Mouse (Mus musculus) intestine, postnatal 0 days (tissue): ENCODE data around the gene Fam57b. TPM values are rescaled to one million over a fixed set of nuclear protein-coding genes. Genes with fewer than 3 reads are reported as not detected.

Experiments used
- ATAC-seq: fragments of 200-750 bp; cut with Nextera tagmentation; 2 replicates; pipeline ENCODE4 v1.8.0; 2017; ENCODE audit warnings: mild to moderate bottlenecking, moderate TSS enrichment, moderate library complexity
- H3K27ac ChIP-seq: fragments of 300-500 bp; sonication (generic); 2 replicates; pipeline ENCODE4 v1.5.1; 2014; ENCODE audit warnings: mild to moderate bottlenecking, low read depth, low read length, moderate library complexity
- H3K27me3 ChIP-seq: fragments of 300-500 bp; sonication (generic); replicated peaks from 2 replicates; pipeline ENCODE4 v1.6.1; 2014; ENCODE audit warnings: low read length, mixed read lengths; ENCODE audit not compliant: control insufficient read depth, insufficient read depth
- H3K36me3 ChIP-seq: fragments of 300-500 bp; sonication (generic); 2 replicates; pipeline ENCODE4 v1.6.1; 2014; ENCODE audit warnings: mild to moderate bottlenecking, moderate library complexity; ENCODE audit not compliant: control insufficient read depth, insufficient read depth
- H3K4me1 ChIP-seq: fragments of 300-500 bp; sonication (generic); replicated peaks from 2 replicates; pipeline ENCODE4 v1.6.1; 2014; ENCODE audit warnings: antibody characterized with exemption, low read length, mixed read lengths; ENCODE audit not compliant: control insufficient read depth, insufficient read depth
- H3K4me2 ChIP-seq: fragments of 300-500 bp; sonication (generic); replicated peaks from 2 replicates; pipeline ENCODE4 v1.6.1; 2014; ENCODE audit warnings: low read depth, mild to moderate bottlenecking, moderate library complexity
- H3K4me3 ChIP-seq: fragments of 300-500 bp; sonication (generic); 2 replicates; pipeline ENCODE4 v1.5.1; 2014; ENCODE audit warnings: low read depth, low read length
- H3K9ac ChIP-seq: fragments of 300-500 bp; sonication (generic); 2 replicates; pipeline ENCODE4 v1.6.1; 2014; ENCODE audit warnings: mild to moderate bottlenecking, low read depth, low read length
- H3K9me3 ChIP-seq: fragments of 300-500 bp; sonication (generic); 2 replicates; pipeline ENCODE4 v1.6.1; 2016; ENCODE audit warnings: mixed run types; ENCODE audit not compliant: control insufficient read depth
- CTCF ChIP-seq: sonication (generic); IDR thresholded peaks from 2 replicates; pipeline ENCODE4 v1.5.1; 2016; ENCODE audit warnings: low read depth, mild to moderate bottlenecking, control low read depth, antibody characterized with exemption, moderate library complexity
- WGBS: fragments of 180-500 bp; shearing (Covaris S2); extraction: QIAGEN DNeasy Blood & Tissue Kit; methylation state at CpG from one replicate; pipeline ENCODE4 v1.1.7; 2014; 5-methylcytosine and 5-hydroxymethylcytosine counted together
- polyA plus RNA-seq: library from polyadenylated mRNA; unstranded; fragments of >200 nt; fragmentation: Nextera tagmentation; extraction: Ambion mirVana; gene quantifications from 2 replicates; pipeline ENCODE4 v1.2.1, GENCODE M21; 2015

Gene Fam57b
- polyA plus RNA-seq, 1 experiment from 2014 or later = 1.2 TPM

DNA sequence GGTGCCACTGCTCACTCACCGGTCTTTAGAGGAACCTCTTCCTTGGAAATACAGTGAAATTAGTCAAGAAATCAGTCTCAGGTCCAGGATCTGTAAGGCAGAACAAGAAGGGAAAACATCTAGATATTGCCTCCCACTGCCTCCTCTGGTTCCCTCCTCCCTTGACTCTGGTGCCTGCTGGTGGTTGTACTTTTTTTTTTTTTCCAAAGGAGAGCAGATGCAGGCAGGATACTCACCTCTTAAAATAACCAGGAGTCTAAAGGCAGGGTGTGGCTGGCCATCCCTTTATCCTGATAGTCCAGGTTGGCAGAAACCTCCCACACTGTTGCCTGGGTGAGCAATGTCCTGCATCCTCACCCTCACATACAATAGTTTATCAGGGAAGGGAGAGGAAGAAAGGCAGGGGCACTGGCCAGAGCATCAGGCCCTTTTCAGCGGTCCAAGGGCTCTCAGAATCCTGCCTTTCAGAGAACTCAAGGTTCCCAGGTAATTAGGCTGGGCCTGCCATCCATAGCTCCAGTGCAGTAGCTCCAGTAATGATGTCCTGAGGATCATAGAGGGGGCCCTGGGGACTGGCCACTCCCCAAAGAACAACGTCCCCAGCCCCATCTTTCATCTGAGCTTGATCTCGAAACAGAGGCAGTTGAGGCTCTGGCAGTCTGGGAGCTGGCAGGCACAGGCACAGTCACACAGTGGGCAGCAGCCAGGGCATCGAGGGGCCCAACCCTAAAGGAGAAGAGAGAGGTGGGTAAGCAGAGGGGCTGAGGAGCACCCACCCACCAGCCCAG is 3.0 kb downstream of the Fam57b start:
- ATAC-seq = no peak
- Histone ChIP-seq H3K4me3 (peak overlapping the region; percentile 86), H3K9me3 (no peaks in the 10 kb centered on the region), H3K9ac (peak overlapping the region; percentile 60), H3K27ac (peak overlapping the region; percentile 89), H3K4me2 (peak overlapping the region; percentile 85), H3K36me3 (peaks cover 17% of the 10 kb centered on the region; the same call in 1 of the 2 replicates), H3K27me3 (no peaks in the 10 kb centered on the region), H3K4me1 (0 out of 2 replicates have a peak, but pooled peaks cover 3% of the 10 kb centered on the region)
- TF ChIP-seq CTCF = no peak; the same call in 1 of the 2 replicates
- WGBS = 61% methylated on average over 5 of the region's 5 CpGs

GRCm38 (mm10) chr7:126801057-126801422 is 3.6 kb downstream of the Fam57b start:
- 88% methylated on average over 16 of the region's 16 CpGs for WGBS
- H3K9me3 ChIP-seq = no peaks in the 10 kb centered on the region
- 0 out of 2 replicates have a peak, but pooled peaks cover 3% of the 10 kb centered on the region for H3K4me1 ChIP-seq
- H3K4me3 ChIP-seq = no peak overlapping the region
- TF ChIP-seq CTCF = no peak
- peaks cover 11% of the 10 kb centered on the region; the same call in 1 of the 2 replicates for H3K36me3 ChIP-seq
- H3K4me2 ChIP-seq = no peak overlapping the region
- H3K27ac ChIP-seq = no peak overlapping the region
- ATAC-seq = no peak
- no peak overlapping the region for H3K9ac ChIP-seq
- no peaks in the 10 kb centered on the region for H3K27me3 ChIP-seq

DNA sequence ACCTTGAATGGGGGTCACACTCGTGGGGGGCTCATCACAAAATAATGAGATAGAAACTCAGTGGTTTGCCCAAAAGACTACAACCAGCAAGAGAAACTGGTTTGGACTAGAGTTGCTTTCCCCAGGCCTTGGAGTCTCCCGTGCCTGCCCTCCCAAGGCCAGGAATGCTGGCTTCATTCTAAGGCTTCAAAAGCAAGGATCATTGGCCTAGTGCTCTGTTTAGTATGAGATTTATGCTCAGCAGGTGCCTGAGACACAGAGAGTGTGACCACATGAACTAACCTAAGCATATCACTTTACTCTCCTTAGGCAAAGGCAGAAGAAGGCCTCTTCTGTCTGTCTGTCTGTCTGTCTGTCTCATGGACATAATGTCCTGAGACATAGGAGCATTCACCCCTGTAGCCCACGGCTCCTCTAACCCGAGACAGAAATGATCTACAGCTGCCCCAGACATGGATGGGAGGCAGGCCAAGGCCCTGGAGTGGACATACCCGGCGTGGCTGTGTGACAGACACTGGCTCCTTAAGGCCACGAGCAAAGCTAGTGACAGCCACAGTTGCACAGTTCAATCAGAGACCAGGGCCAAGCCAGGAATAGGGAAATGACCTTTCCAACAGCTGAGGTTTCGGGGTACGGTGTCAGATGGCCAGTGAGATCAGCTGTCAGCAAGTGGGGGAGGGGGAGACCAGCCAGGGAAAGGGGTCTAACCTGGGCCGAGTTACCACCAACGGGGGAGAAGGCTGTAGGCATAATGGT is 4.8 kb downstream of the Fam57b start:
- Histone ChIP-seq H3K4me3 (no peak overlapping the region), H3K9ac (no peak overlapping the region), H3K27me3 (no peaks in the 10 kb centered on the region), H3K36me3 (peaks cover 3% of the 10 kb centered on the region; the same call in 1 of the 2 replicates), H3K27ac (no peak overlapping the region), H3K4me2 (no peak overlapping the region), H3K9me3 (no peaks in the 10 kb centered on the region), H3K4me1 (0 out of 2 replicates have a peak, but pooled peaks cover 3% of the 10 kb centered on the region)
- no peak for TF ChIP-seq CTCF
- WGBS = 84% methylated on average over 11 of the region's 11 CpGs
- ATAC-seq = no peak

DNA sequence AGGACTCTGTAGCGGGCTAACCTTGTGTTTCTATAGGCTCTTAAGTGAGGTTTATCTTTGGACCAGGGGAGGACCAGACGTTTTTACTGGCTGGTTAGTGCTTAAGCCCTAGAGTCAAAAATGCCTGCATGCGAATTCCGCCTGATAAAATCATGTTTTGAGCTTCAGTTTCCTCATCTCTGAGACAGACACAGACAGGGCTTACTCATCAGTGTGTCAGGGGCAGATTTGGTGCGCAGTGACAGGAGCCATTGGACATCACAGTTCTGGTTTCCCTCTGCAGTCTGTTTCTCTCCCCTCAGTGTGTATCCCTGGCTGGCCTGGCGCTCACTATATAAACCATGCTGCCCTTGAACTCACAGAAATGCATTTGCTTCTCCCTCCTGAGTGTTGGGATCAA is 5.7 kb downstream of the Fam57b start:
- H3K27ac ChIP-seq = no peak overlapping the region
- ATAC-seq = no peak
- 84% methylated on average over 6 of the region's 6 CpGs for WGBS

GRCm38 (mm10) chr7:126803751-126804150 is 6.3 kb downstream of the Fam57b start:
- Histone ChIP-seq H3K4me1 (0 out of 2 replicates have a peak, but pooled peaks cover 3% of the 10 kb centered on the region), H3K9ac (no peak overlapping the region), H3K27me3 (no peaks in the 10 kb centered on the region), H3K36me3 (no peaks in the 10 kb centered on the region; the same call in 1 of the 2 replicates), H3K9me3 (no peaks in the 10 kb centered on the region), H3K4me2 (no peak overlapping the region), H3K4me3 (no peak overlapping the region), H3K27ac (no peak overlapping the region)
- ATAC-seq = no peak
- TF ChIP-seq CTCF = no peak

More for the DNA sequence above, 5.7 kb downstream of the Fam57b start:
- H3K4me3 ChIP-seq = no peak overlapping the region
- H3K36me3 ChIP-seq = no peaks in the 10 kb centered on the region; the same call in 1 of the 2 replicates
- 0 out of 2 replicates have a peak, but pooled peaks cover 3% of the 10 kb centered on the region for H3K4me1 ChIP-seq
- no peak for TF ChIP-seq CTCF
- H3K9me3 ChIP-seq = no peaks in the 10 kb centered on the region
- H3K9ac ChIP-seq = no peak overlapping the region
- H3K27me3 ChIP-seq = no peaks in the 10 kb centered on the region
- no peak overlapping the region for H3K4me2 ChIP-seq

- 39% methylated on average over 6 of the region's 6 CpGs for WGBS
- no peak overlapping the region for H3K4me2 ChIP-seq
- no peak overlapping the region for H3K27ac ChIP-seq
- no peak overlapping the region for H3K4me3 ChIP-seq
- no peak overlapping the region for H3K9ac ChIP-seq
- H3K4me1 ChIP-seq = no peaks in the 10 kb centered on the region
- no peak for TF ChIP-seq CTCF
- H3K9me3 ChIP-seq = no peaks in the 10 kb centered on the region
- ATAC-seq = peak; percentile 60
- no peaks in the 10 kb centered on the region for H3K27me3 ChIP-seq
- no peaks in the 10 kb centered on the region for H3K36me3 ChIP-seq
Observed at GRCm38 (mm10) chr7:126806956-126807355, 9.5 kb downstream of the Fam57b start.
